Mouse (Mus musculus): ENCODE data around the gene Coa5. TPM values are rescaled to one million over a fixed set of nuclear protein-coding genes. Genes with fewer than 3 reads are reported as not detected.

The Coa5 gene
- polyA plus RNA-seq, 1 experiment: 30.0 TPM

GRCm38 (mm10) chr1:37393174-37393573 lies 36.7 kb downstream of the Coa5 start:
- WGBS: 73% methylated on average over 5 of the region's 5 CpGs

GRCm38 (mm10) chr1:37386448-37386971 lies 43.4 kb downstream of the Coa5 start:
- Histone ChIP-seq H3K27me3 (ENCODE audit: control insufficient read depth, insufficient read depth, low read length) (no peaks in the 10 kb centered on the region), H3K4me3 (ENCODE audit: low read depth, low read length) (no peak overlapping the region), H3K4me1 (ENCODE audit: control insufficient read depth, insufficient read depth, insufficient read length, low read length) (no peaks in the 10 kb centered on the region), H3K36me3 (ENCODE audit: control insufficient read depth, insufficient read depth, low read length) (peaks cover 49% of the 10 kb centered on the region), H3K27ac (ENCODE audit: insufficient read depth, low read depth, low read length) (peak overlapping the region; percentile 6; the same call in 1 of the 2 replicates)
- TF ChIP-seq POLR2A (IDR thresholded peaks at IDR 0.05; ENCODE audit: low read depth, low read length): no peak
- TF ChIP-seq CTCF (IDR thresholded peaks at IDR 0.05; ENCODE audit: extremely low read depth, insufficient read length, insufficient replicate concordance, low read depth, low read length): no peak
- WGBS: 82% methylated on average over 7 of the region's 7 CpGs

More at GRCm38 (mm10) chr1:37393174-37393573, 36.7 kb downstream of the Coa5 start:
- Histone ChIP-seq H3K27ac (ENCODE audit: insufficient read depth, low read depth, low read length) (no peak overlapping the region), H3K27me3 (ENCODE audit: control insufficient read depth, insufficient read depth, low read length) (no peaks in the 10 kb centered on the region), H3K4me3 (ENCODE audit: low read depth, low read length) (no peak overlapping the region), H3K4me1 (ENCODE audit: control insufficient read depth, insufficient read depth, insufficient read length, low read length) (no peaks in the 10 kb centered on the region), H3K36me3 (ENCODE audit: control insufficient read depth, insufficient read depth, low read length) (peaks cover 67% of the 10 kb centered on the region)
- TF ChIP-seq POLR2A (IDR thresholded peaks at IDR 0.05; ENCODE audit: low read depth, low read length) (no peak), CTCF (IDR thresholded peaks at IDR 0.05; ENCODE audit: extremely low read depth, insufficient read length, insufficient replicate concordance, low read depth, low read length) (no peak)

GRCm38 (mm10) chr1:37384304-37384703 lies 45.6 kb downstream of the Coa5 start:
- WGBS: 85% methylated on average over 3 of the region's 3 CpGs
- Histone ChIP-seq H3K4me1 (ENCODE audit: control insufficient read depth, insufficient read depth, insufficient read length, low read length) (no peaks in the 10 kb centered on the region), H3K36me3 (ENCODE audit: control insufficient read depth, insufficient read depth, low read length) (peaks cover 48% of the 10 kb centered on the region), H3K4me3 (ENCODE audit: low read depth, low read length) (no peak overlapping the region), H3K27me3 (ENCODE audit: control insufficient read depth, insufficient read depth, low read length) (no peaks in the 10 kb centered on the region), H3K27ac (ENCODE audit: insufficient read depth, low read depth, low read length) (no peak overlapping the region)
- TF ChIP-seq CTCF (IDR thresholded peaks at IDR 0.05; ENCODE audit: extremely low read depth, insufficient read length, insufficient replicate concordance, low read depth, low read length) (no peak), POLR2A (IDR thresholded peaks at IDR 0.05; ENCODE audit: low read depth, low read length) (no peak)

- Histone ChIP-seq H3K27ac (ENCODE audit: insufficient read depth, low read depth, low read length) (no peak overlapping the region), H3K36me3 (ENCODE audit: control insufficient read depth, insufficient read depth, low read length) (peaks cover 52% of the 10 kb centered on the region), H3K4me3 (ENCODE audit: low read depth, low read length) (no peak overlapping the region), H3K27me3 (ENCODE audit: control insufficient read depth, insufficient read depth, low read length) (no peaks in the 10 kb centered on the region), H3K4me1 (ENCODE audit: control insufficient read depth, insufficient read depth, insufficient read length, low read length) (no peaks in the 10 kb centered on the region)
- WGBS: 90% methylated on average over 5 of the region's 5 CpGs
- no peak for TF ChIP-seq POLR2A (IDR thresholded peaks at IDR 0.05; ENCODE audit: low read depth, low read length)
These were observed 49.0 kb downstream of the Coa5 start for GRCm38 (mm10) chr1:37380913-37381312.

- Histone ChIP-seq H3K4me1 (ENCODE audit: control insufficient read depth, insufficient read depth, insufficient read length, low read length) (no peaks in the 10 kb centered on the region), H3K27ac (ENCODE audit: insufficient read depth, low read depth, low read length) (no peak overlapping the region), H3K27me3 (ENCODE audit: control insufficient read depth, insufficient read depth, low read length) (no peaks in the 10 kb centered on the region), H3K4me3 (ENCODE audit: low read depth, low read length) (no peak overlapping the region), H3K36me3 (ENCODE audit: control insufficient read depth, insufficient read depth, low read length) (peaks cover 65% of the 10 kb centered on the region)
- TF ChIP-seq CTCF (IDR thresholded peaks at IDR 0.05; ENCODE audit: extremely low read depth, insufficient read length, insufficient replicate concordance, low read depth, low read length) (no peak), POLR2A (IDR thresholded peaks at IDR 0.05; ENCODE audit: low read depth, low read length) (no peak)
- WGBS: 80% methylated on average over 4 of the region's 4 CpGs
These were observed 50.4 kb downstream of the Coa5 start for GRCm38 (mm10) chr1:37379536-37379935.

GRCm38 (mm10) chr1:37378095-37378494 lies 51.8 kb downstream of the Coa5 start:
- H3K27me3 ChIP-seq (ENCODE audit: control insufficient read depth, insufficient read depth, low read length): no peaks in the 10 kb centered on the region
- H3K4me1 ChIP-seq (ENCODE audit: control insufficient read depth, insufficient read depth, insufficient read length, low read length): no peaks in the 10 kb centered on the region
- TF ChIP-seq CTCF (IDR thresholded peaks at IDR 0.05; ENCODE audit: extremely low read depth, insufficient read length, insufficient replicate concordance, low read depth, low read length): no peak
- no peak for TF ChIP-seq POLR2A (IDR thresholded peaks at IDR 0.05; ENCODE audit: low read depth, low read length)
- H3K36me3 ChIP-seq (ENCODE audit: control insufficient read depth, insufficient read depth, low read length): peaks cover 71% of the 10 kb centered on the region
- no peak overlapping the region for H3K4me3 ChIP-seq (ENCODE audit: low read depth, low read length)
- no peak overlapping the region for H3K27ac ChIP-seq (ENCODE audit: insufficient read depth, low read depth, low read length)
- WGBS: 91% methylated on average over 5 of the region's 5 CpGs

GRCm38 (mm10) chr1:37376751-37377150 lies 53.2 kb downstream of the Coa5 start:
- 92% methylated on average over 2 of the region's 2 CpGs for WGBS
- Histone ChIP-seq H3K27me3 (ENCODE audit: control insufficient read depth, insufficient read depth, low read length) (no peaks in the 10 kb centered on the region), H3K27ac (ENCODE audit: insufficient read depth, low read depth, low read length) (no peak overlapping the region), H3K4me3 (ENCODE audit: low read depth, low read length) (no peak overlapping the region), H3K36me3 (ENCODE audit: control insufficient read depth, insufficient read depth, low read length) (peaks cover 73% of the 10 kb centered on the region), H3K4me1 (ENCODE audit: control insufficient read depth, insufficient read depth, insufficient read length, low read length) (no peaks in the 10 kb centered on the region)
- no peak for TF ChIP-seq POLR2A (IDR thresholded peaks at IDR 0.05; ENCODE audit: low read depth, low read length)
- TF ChIP-seq CTCF (IDR thresholded peaks at IDR 0.05; ENCODE audit: extremely low read depth, insufficient read length, insufficient replicate concordance, low read depth, low read length): no peak

Data from small intestine, adult 2 months (tissue).